ENCODE assay signal across 8 mouse cellular contexts in genomic region chr10:119239633-119239968, GRCm38 (mm10). TPM values are rescaled to one million over a fixed set of nuclear protein-coding genes. Genes with fewer than 3 reads are reported as not detected.
DNase-seq lines count a peak whose midpoint lies in the region; ATAC-seq and TF ChIP-seq lines count a peak whose summit lies in the region.

No protein-coding gene starts in this region.

- peak overlapping the region; percentile 99 for H3K27ac ChIP-seq in heart, adult 2 months
- peak overlapping the region; percentile 94 for H3K27ac ChIP-seq in liver, embryonic 13.5 days

- no peaks in the 10 kb centered on the region for H3K27me3 ChIP-seq in heart, adult 2 months (ENCODE audit: control insufficient read depth, insufficient read depth, low read length)
- no peaks in the 10 kb centered on the region for H3K27me3 ChIP-seq in liver, embryonic 13.5 days

- peak; percentile 39 for ATAC-seq in liver, embryonic 13.5 days (ENCODE audit: low read depth)

- peak overlapping the region; percentile 91 for H3K4me2 ChIP-seq in liver, embryonic 13.5 days

- H3K4me3 ChIP-seq in heart, adult 2 months, result peak overlapping the region; percentile 89
- H3K4me3 ChIP-seq in liver, embryonic 13.5 days (replicated peaks), result peak overlapping the region; percentile 97

- peak overlapping the region; percentile 95 for H3K9ac ChIP-seq in heart, adult 2 months (ENCODE audit: low read depth, low read length)
- H3K9ac ChIP-seq in liver, embryonic 13.5 days, result peak overlapping the region; percentile 97

- TF ChIP-seq POLR2A in heart, adult 2 months (IDR thresholded peaks at IDR 0.05; ENCODE audit: insufficient read depth, low read depth, low read length), result no peak

- H3K36me3 ChIP-seq in heart, adult 2 months (ENCODE audit: control insufficient read depth, insufficient read depth, low read length), result peaks cover 3% of the 10 kb centered on the region
- peaks cover 12% of the 10 kb centered on the region for H3K36me3 ChIP-seq in liver, embryonic 13.5 days

- peaks cover 1% of the 10 kb centered on the region; the same call in 1 of the 2 replicates for H3K79me2 ChIP-seq in heart, adult 2 months (replicated peaks; ENCODE audit: control insufficient read depth, insufficient read depth, low read length)

- no peak for DNase-seq in heart, adult 2 months
- DNase-seq in heart, adult 8-10 months (ENCODE audit: low spot score), result no peak
- DNase-seq in urinary bladder, postnatal 10 days (ENCODE audit: low spot score), result peak; percentile 12
- no peak for DNase-seq in urinary bladder, postnatal 4 days (ENCODE audit: low spot score in 2 of 2)
- no peak for DNase-seq in liver, embryonic 13.5 days
- no peak for DNase-seq in Muller cell, postnatal 12 days (ENCODE audit: inconsistent ontology term)
- no peak for DNase-seq in testis, postnatal 14 days (ENCODE audit: low spot score)
- DNase-seq in thymus, postnatal 36 days, result no peak

- intact Hi-C loops in heart, adult 2 months (cut with DNase I), result loop anchor here (5.0 kb wide), 1 partner anchor 47 kb away; no protein-coding TSS in a partner anchor

- TF ChIP-seq EP300 in heart, adult 2 months (IDR thresholded peaks at IDR 0.05; ENCODE audit: insufficient read depth, low read depth, low read length), result no peak

- peaks cover 4% of the 10 kb centered on the region; the same call in 1 of the 2 replicates for H3K4me1 ChIP-seq in heart, adult 2 months (ENCODE audit: control insufficient read depth, insufficient read depth, low read length)
- peaks cover 26% of the 10 kb centered on the region for H3K4me1 ChIP-seq in liver, embryonic 13.5 days (replicated peaks)

- H3K9me3 ChIP-seq in liver, embryonic 13.5 days (replicated peaks), result no peaks in the 10 kb centered on the region

- under 1% methylated on average over 36 of the region's 37 CpGs for whole genome bisulfite sequencing in heart, adult 2 months
- WGBS in liver, embryonic 13.5 days (ENCODE audit: insufficient replicate concordance), result under 1% methylated on average over 36 of the region's 37 CpGs

- no peak for TF ChIP-seq CTCF in heart, adult 2 months (IDR thresholded peaks at IDR 0.05)

RNA-seq across cellular contexts. Expression of gene Cand1, which starts 0.3 kb away (rescaled TPM):
- 10 to 100 TPM; 40.7 to 42.7 TPM for total RNA-seq in heart, adult 2 months (2021)
- polyA plus RNA-seq in heart, adult 2 months (2012; rRNA removed), result 13.7 and 25.3 TPM in 2 replicates
- 10 to 100 TPM; 33.2 to 50.0 (median 38.3) TPM for total RNA-seq in heart, adult 8-10 months (2022)
- 16.1 and 19.4 TPM in 2 replicates for polyA plus RNA-seq in liver, embryonic 13.5 days (2015; fragmentation: Nextera tagmentation; extraction: Ambion mirVana)
